Mouse (Mus musculus) left cerebral cortex, adult 9 months (tissue): ENCODE measurements around the gene Fignl2.
"Not testable (repeated sequence)": the region's sequence is repeated elsewhere in the genome, so short reads cannot be mapped to it uniquely, and the experiment has no call there.

Experiments used
- DNase-seq, 2 experiments: peaks; one replicate each; pipeline ENCODE4 v3.0.0; 2022; ENCODE audit warnings: low spot score in 2 of 2

Gene Fignl2

GRCm38 (mm10) chr15:101077813-101078730 is at the start of gene Fignl2:
Gene Fignl2 (minus strand): TSS chr15:101078567.
- no peak for DNase-seq

GRCm38 (mm10) chr15:101126876-101127544 is 48.6 kb upstream of the Fignl2 start:
- no peak for DNase-seq

GRCm38 (mm10) chr15:101125561-101125960 is 47.2 kb upstream of the Fignl2 start:
- no peak for DNase-seq

- DNase-seq: no peak
Observed at GRCm38 (mm10) chr15:101123202-101123601, 44.8 kb upstream of the Fignl2 start.

GRCm38 (mm10) chr15:101122290-101122589 is 43.9 kb upstream of the Fignl2 start:
- DNase-seq: no peak

- DNase-seq: no peak
Observed at GRCm38 (mm10) chr15:101121411-101122289, 43.3 kb upstream of the Fignl2 start.

- DNase-seq: no peak
Observed at GRCm38 (mm10) chr15:101118399-101119125, 40.2 kb upstream of the Fignl2 start.

- DNase-seq: no peak
Observed at GRCm38 (mm10) chr15:101115511-101116110, 37.2 kb upstream of the Fignl2 start, which contains the start of gene Ankrd33. Gene Ankrd33 (plus strand): TSS chr15:101115755.

- DNase-seq: not testable (repeated sequence)
Observed at GRCm38 (mm10) chr15:101113778-101114177, 35.4 kb upstream of the Fignl2 start.

- no peak for DNase-seq
Observed at GRCm38 (mm10) chr15:101113176-101113575, 34.8 kb upstream of the Fignl2 start.

GRCm38 (mm10) chr15:101107906-101108671 is 29.7 kb upstream of the Fignl2 start:
- no peak for DNase-seq

- no peak for DNase-seq
Observed at GRCm38 (mm10) chr15:101106011-101106410, 27.6 kb upstream of the Fignl2 start.

GRCm38 (mm10) chr15:101105496-101105994 is 27.2 kb upstream of the Fignl2 start:
- peak in 1 of 2 experiments; percentile 78 for DNase-seq

GRCm38 (mm10) chr15:101103605-101104304 is 25.4 kb upstream of the Fignl2 start:
- no peak for DNase-seq

GRCm38 (mm10) chr15:101100996-101101395 is 22.6 kb upstream of the Fignl2 start:
- no peak for DNase-seq

- DNase-seq: no peak
Observed at GRCm38 (mm10) chr15:101097985-101098651, 19.8 kb upstream of the Fignl2 start.

- no peak for DNase-seq
Observed at GRCm38 (mm10) chr15:101095392-101095791, 17.0 kb upstream of the Fignl2 start.

GRCm38 (mm10) chr15:101094979-101095378 is 16.6 kb upstream of the Fignl2 start:
- no peak for DNase-seq

GRCm38 (mm10) chr15:101093988-101094387 is 15.6 kb upstream of the Fignl2 start:
- no peak for DNase-seq
